Comparison of ENCODE assay signal across 8 mouse cellular contexts in genomic region chr9:57070800-57071545, GRCm38 (mm10). TPM values are rescaled to one million over a fixed set of nuclear protein-coding genes. Genes with fewer than 3 reads are reported as not detected.
A peak's percentile ranks its signal among the peaks of the same experiment; 100 is the strongest.
DNase-seq lines count a peak whose midpoint lies in the region; ATAC-seq lines count a peak whose summit lies in the region.

No protein-coding gene starts in this region.

- peak overlapping the region; percentile 94 for H3K4me2 ChIP-seq in heart, embryonic 11.5 days
- peak overlapping the region; percentile 77 for H3K4me2 ChIP-seq in forebrain, embryonic 12.5 days
- peak overlapping the region; percentile 96 for H3K4me2 ChIP-seq in liver, embryonic 15.5 days

- WGBS in heart, embryonic 11.5 days (ENCODE audit: insufficient replicate concordance): 11% methylated on average over 5 of the region's 5 CpGs
- WGBS in forebrain, embryonic 12.5 days: 26% methylated on average over 5 of the region's 5 CpGs
- 4% methylated on average over 5 of the region's 5 CpGs for WGBS in liver, embryonic 15.5 days (ENCODE audit: insufficient replicate concordance)

- DNase-seq in heart, adult 8-10 months (ENCODE audit: low spot score): no peak
- DNase-seq in CD4-positive helper T cell, adult 2 months (ENCODE audit: low read depth, low spot score): peak; percentile 6
- no peak for DNase-seq in left cerebral cortex, postnatal 25 days (ENCODE audit: low spot score in 2 of 2)

- no peaks in the 10 kb centered on the region for H3K9me3 ChIP-seq in heart, embryonic 11.5 days (replicated peaks; ENCODE audit: control insufficient read depth, low read length)
- no peaks in the 10 kb centered on the region for H3K9me3 ChIP-seq in forebrain, embryonic 12.5 days
- H3K9me3 ChIP-seq in liver, embryonic 15.5 days (replicated peaks): no peaks in the 10 kb centered on the region

- peak overlapping the region; percentile 84 for H3K9ac ChIP-seq in heart, embryonic 11.5 days (ENCODE audit: low read depth, low read length)
- peak overlapping the region; percentile 81 for H3K9ac ChIP-seq in forebrain, embryonic 12.5 days
- peak overlapping the region; percentile 85 for H3K9ac ChIP-seq in liver, embryonic 15.5 days

- 0 out of 2 replicates have a peak overlapping the region, but pooled peaks have one; percentile 97 for H3K27ac ChIP-seq in heart, embryonic 11.5 days (ENCODE audit: low read depth, low read length)
- no peak overlapping the region for H3K27ac ChIP-seq in forebrain, embryonic 12.5 days
- peak overlapping the region; percentile 64 for H3K27ac ChIP-seq in liver, embryonic 15.5 days (replicated peaks)

- no peaks in the 10 kb centered on the region for H3K36me3 ChIP-seq in heart, embryonic 11.5 days (ENCODE audit: control insufficient read depth, insufficient read depth, low read length)
- no peaks in the 10 kb centered on the region for H3K36me3 ChIP-seq in forebrain, embryonic 12.5 days (replicated peaks)
- no peaks in the 10 kb centered on the region for H3K36me3 ChIP-seq in liver, embryonic 15.5 days (replicated peaks)

- peaks cover 6% of the 10 kb centered on the region; the same call in 1 of the 2 replicates for H3K4me1 ChIP-seq in heart, embryonic 11.5 days (ENCODE audit: control insufficient read depth, insufficient read depth, low read length)
- H3K4me1 ChIP-seq in forebrain, embryonic 12.5 days: peaks cover 23% of the 10 kb centered on the region
- peaks cover 48% of the 10 kb centered on the region for H3K4me1 ChIP-seq in liver, embryonic 15.5 days (replicated peaks)

- H3K4me3 ChIP-seq in heart, embryonic 11.5 days (ENCODE audit: low read depth, low read length): peak overlapping the region; percentile 98
- H3K4me3 ChIP-seq in forebrain, embryonic 12.5 days (replicated peaks): peak overlapping the region; percentile 95
- peak overlapping the region; percentile 92 for H3K4me3 ChIP-seq in liver, embryonic 15.5 days (replicated peaks)

- ATAC-seq in heart, embryonic 11.5 days (replicated peaks; ENCODE audit: insufficient number of reproducible peaks, low FRiP score, low TSS enrichment): no peak
- no peak for ATAC-seq in forebrain, embryonic 12.5 days (ENCODE audit: low FRiP score)
- ATAC-seq in liver, embryonic 15.5 days (ENCODE audit: insufficient read depth): no peak
- ATAC-seq in monocyte, adult 5-6 weeks (replicated peaks; ENCODE audit: insufficient number of reproducible peaks, low FRiP score, low TSS enrichment, poor library complexity, severe bottlenecking): no peak
- no peak for ATAC-seq in inflammation-experienced regulatory T-cells, adult 6 months

- intact Hi-C loops in left cerebral cortex, postnatal 25 days (cut with DNase I): loop anchor here (5.0 kb wide), 3 partner anchors 74 to 451 kb away; partner anchors contain the start of genes Cox5a and Imp3

- no peaks in the 10 kb centered on the region for H3K27me3 ChIP-seq in heart, embryonic 11.5 days (ENCODE audit: control insufficient read depth, insufficient read depth, low read length)
- H3K27me3 ChIP-seq in forebrain, embryonic 12.5 days: no peaks in the 10 kb centered on the region
- H3K27me3 ChIP-seq in liver, embryonic 15.5 days: no peaks in the 10 kb centered on the region

RNA-seq across cellular contexts. Expression of gene Sin3a, which starts 0.9 kb away (rescaled TPM):
- polyA plus RNA-seq in heart, embryonic 11.5 days (2014; fragmentation: Nextera tagmentation; extraction: Ambion mirVana): 34.4 TPM in 2 replicates
- total RNA-seq in heart, adult 8-10 months (2022): 10 to 100 TPM; 28.4 to 40.4 (median 30.9) TPM
- polyA plus RNA-seq in forebrain, embryonic 12.5 days (2016; fragmentation: Nextera tagmentation; extraction: Ambion mirVana): 42.1 and 52.7 TPM in 2 replicates
- 13.3 and 14.1 TPM in 2 replicates for polyA plus RNA-seq in liver, embryonic 15.5 days (2015; fragmentation: Nextera tagmentation; extraction: Ambion mirVana)
- 50.1 to 115 TPM (median 90.9 TPM) in 3 replicates for total RNA-seq in monocyte, adult 5-6 weeks (2017)
- 10 to 100 TPM; 35.2 to 44.6 TPM for total RNA-seq in left cerebral cortex, postnatal 25 days (2021)
- polyA plus RNA-seq in inflammation-experienced regulatory T-cells, adult 6 months (2017; shearing (Covaris generic)): 10 to 100 TPM; 28.8 to 50.7 (median 38.9) TPM

RNA-seq across cellular contexts. Expression of gene Man2c1, which starts 59.5 kb away (rescaled TPM):
- 22.0 and 29.1 TPM in 2 replicates for polyA plus RNA-seq in heart, embryonic 11.5 days (2014; fragmentation: Nextera tagmentation; extraction: Ambion mirVana)
- total RNA-seq in heart, adult 8-10 months (2022): 10 to 100 TPM; 45.6 to 56.1 (median 48.9) TPM
- polyA plus RNA-seq in forebrain, embryonic 12.5 days (2016; fragmentation: Nextera tagmentation; extraction: Ambion mirVana): 50.8 and 52.1 TPM in 2 replicates
- 16.5 and 17.0 TPM in 2 replicates for polyA plus RNA-seq in liver, embryonic 15.5 days (2015; fragmentation: Nextera tagmentation; extraction: Ambion mirVana)
- total RNA-seq in monocyte, adult 5-6 weeks (2017): 47.9 to 87.1 TPM (median 60.7 TPM) in 3 replicates
- total RNA-seq in left cerebral cortex, postnatal 25 days (2021): 100 to 1,000 TPM; 107 to 142 TPM
- 10 to 100 TPM; 44.7 to 81.1 (median 56.4) TPM for polyA plus RNA-seq in inflammation-experienced regulatory T-cells, adult 6 months (2017; shearing (Covaris generic))
